Comparison of ENCODE assay signal across 23 mouse cellular contexts in genomic region chr1:34021574-34021973, GRCm38 (mm10).
DNase-seq lines count a peak whose midpoint lies in the region; ATAC-seq and TF ChIP-seq lines count a peak whose summit lies in the region.
"Had no signal": no experiment of that assay in that cellular context is flagged by ENCODE, and none has a peak within 500 bp of the region (broad histone marks: within the 10 kb centered on the region; RNA-seq: fewer than 3 reads in every experiment).

No protein-coding gene starts in this region.

- H3K27me3 ChIP-seq in forebrain, embryonic 16.5 days (replicated peaks; ENCODE audit: control insufficient read depth, insufficient read depth, low read length): no peaks in the 10 kb centered on the region
- no peaks in the 10 kb centered on the region for H3K27me3 ChIP-seq in forebrain, embryonic 14.5 days (replicated peaks; ENCODE audit: control insufficient read depth, insufficient read depth, low read length)
- H3K27me3 ChIP-seq in heart, embryonic 12.5 days (replicated peaks): no peaks in the 10 kb centered on the region
- no peaks in the 10 kb centered on the region for H3K27me3 ChIP-seq in myocyte (ENCODE audit: control insufficient read depth, insufficient read depth, insufficient read length)
- H3K27me3 ChIP-seq: embryonic facial prominence, embryonic 15.5 days; forebrain, embryonic 12.5 days; hindbrain, embryonic 13.5 days; liver, embryonic 13.5 days; neural tube, embryonic 15.5 days; stomach, embryonic 15.5 days had no signal

- DNase-seq in forebrain, embryonic 14.5 days (ENCODE audit: low spot score): no peak
- no peak for DNase-seq in layer of hippocampus, adult 2 months (ENCODE audit: low spot score in 2 of 2)
- DNase-seq in layer of hippocampus, postnatal 10 days (ENCODE audit: low spot score in 2 of 2): no peak
- no peak for DNase-seq in kidney, postnatal 36 days
- DNase-seq in kidney, adult 9 months: no peak
- DNase-seq: cerebellum, adult 18-20 months; gastrocnemius, postnatal 25 days; kidney, postnatal 4 days; left cerebral cortex, postnatal 4 days; liver, embryonic 13.5 days; lung, postnatal 36 days; retina, postnatal 1 day; thymus, postnatal 14 days had no signal

- TF ChIP-seq POLR2A in myocyte (IDR thresholded peaks at IDR 0.05; ENCODE audit: insufficient read length, low read depth): no peak

- H3K9ac ChIP-seq in forebrain, embryonic 16.5 days (replicated peaks; ENCODE audit: low read depth, low read length): no peak overlapping the region
- H3K9ac ChIP-seq in forebrain, embryonic 14.5 days (ENCODE audit: low read length): no peak overlapping the region
- peak overlapping the region; percentile 43; the same call in 1 of the 2 replicates for H3K9ac ChIP-seq in heart, embryonic 12.5 days
- H3K9ac ChIP-seq: embryonic facial prominence, embryonic 15.5 days; forebrain, embryonic 12.5 days; hindbrain, embryonic 13.5 days; liver, embryonic 13.5 days; neural tube, embryonic 15.5 days; stomach, embryonic 15.5 days had no signal

- 47% methylated on average over 2 of the region's 2 CpGs for WGBS in forebrain, embryonic 16.5 days
- 68% methylated on average over 2 of the region's 2 CpGs for WGBS in forebrain, embryonic 14.5 days
- WGBS in heart, embryonic 12.5 days: 29% methylated on average over 2 of the region's 2 CpGs

- no peak overlapping the region for H3ac ChIP-seq in myocyte (ENCODE audit: control insufficient read depth, insufficient read length)

- no peak for TF ChIP-seq CTCF in layer of hippocampus, adult 2 months (conservative IDR thresholded peaks at IDR 0.05)

- H3K4me1 ChIP-seq in forebrain, embryonic 16.5 days (replicated peaks; ENCODE audit: control insufficient read depth, insufficient read depth, low read length): peaks cover 2% of the 10 kb centered on the region; the same call in 1 of the 2 replicates
- H3K4me1 ChIP-seq in forebrain, embryonic 14.5 days (ENCODE audit: control insufficient read depth, insufficient read depth, low read length): no peaks in the 10 kb centered on the region
- H3K4me1 ChIP-seq in heart, embryonic 12.5 days (replicated peaks): peaks cover 38% of the 10 kb centered on the region
- H3K4me1 ChIP-seq: liver, embryonic 13.5 days; stomach, embryonic 15.5 days had no signal

- H3K79me2 ChIP-seq in myocyte (ENCODE audit: control insufficient read depth, insufficient read depth): peaks cover 100% of the 10 kb centered on the region

- no peak overlapping the region for H3K4me3 ChIP-seq in forebrain, embryonic 16.5 days (replicated peaks; ENCODE audit: low read length)
- no peak overlapping the region for H3K4me3 ChIP-seq in forebrain, embryonic 14.5 days (ENCODE audit: low read depth, low read length)
- no peak overlapping the region for H3K4me3 ChIP-seq in layer of hippocampus, adult 2 months
- no peak overlapping the region for H3K4me3 ChIP-seq in heart, embryonic 12.5 days
- no peak overlapping the region for H3K4me3 ChIP-seq in myocyte
- H3K4me3 ChIP-seq: embryonic facial prominence, embryonic 15.5 days; forebrain, embryonic 12.5 days; hindbrain, embryonic 13.5 days; liver, embryonic 13.5 days; neural tube, embryonic 15.5 days; stomach, embryonic 15.5 days had no signal

- ATAC-seq in forebrain, embryonic 16.5 days: peak; percentile 24; the same call in 1 of the 2 replicates
- ATAC-seq in forebrain, embryonic 14.5 days: no peak
- ATAC-seq in heart, embryonic 12.5 days (ENCODE audit: insufficient number of reproducible peaks, low FRiP score): peak; percentile 69
- ATAC-seq: intestine, postnatal 0 days had no signal

- H3K9me3 ChIP-seq in forebrain, embryonic 16.5 days (ENCODE audit: control insufficient read depth, low read length): no peaks in the 10 kb centered on the region
- no peaks in the 10 kb centered on the region for H3K9me3 ChIP-seq in forebrain, embryonic 14.5 days (replicated peaks; ENCODE audit: control insufficient read depth, low read length)
- H3K9me3 ChIP-seq in heart, embryonic 12.5 days (replicated peaks): no peaks in the 10 kb centered on the region
- H3K9me3 ChIP-seq: embryonic facial prominence, embryonic 15.5 days; forebrain, embryonic 12.5 days; hindbrain, embryonic 13.5 days; liver, embryonic 13.5 days; neural tube, embryonic 15.5 days; stomach, embryonic 15.5 days had no signal

- no peak overlapping the region for H3K27ac ChIP-seq in forebrain, embryonic 16.5 days (ENCODE audit: low read length)
- H3K27ac ChIP-seq in forebrain, embryonic 14.5 days (ENCODE audit: low read depth, low read length): no peak overlapping the region
- H3K27ac ChIP-seq in layer of hippocampus, adult 2 months: peak overlapping the region; percentile 29; the same call in 1 of the 2 replicates
- peak overlapping the region; percentile 98 for H3K27ac ChIP-seq in heart, embryonic 12.5 days (ENCODE audit: poor library complexity, severe bottlenecking)
- H3K27ac ChIP-seq: embryonic facial prominence, embryonic 15.5 days; forebrain, embryonic 12.5 days; hindbrain, embryonic 13.5 days; liver, embryonic 13.5 days; neural tube, embryonic 15.5 days; stomach, embryonic 15.5 days had no signal

- H3K36me3 ChIP-seq in forebrain, embryonic 16.5 days (ENCODE audit: control insufficient read depth, insufficient read depth): no peaks in the 10 kb centered on the region
- H3K36me3 ChIP-seq in forebrain, embryonic 14.5 days (ENCODE audit: control insufficient read depth, insufficient read depth, low read length): no peaks in the 10 kb centered on the region
- no peaks in the 10 kb centered on the region for H3K36me3 ChIP-seq in heart, embryonic 12.5 days
- no peaks in the 10 kb centered on the region for H3K36me3 ChIP-seq in myocyte (ENCODE audit: control insufficient read depth, insufficient read depth)
- H3K36me3 ChIP-seq: embryonic facial prominence, embryonic 15.5 days; forebrain, embryonic 12.5 days; hindbrain, embryonic 13.5 days; liver, embryonic 13.5 days; neural tube, embryonic 15.5 days; stomach, embryonic 15.5 days had no signal

- no peak overlapping the region for H3K4me2 ChIP-seq in forebrain, embryonic 16.5 days (ENCODE audit: low read length)
- no peak overlapping the region for H3K4me2 ChIP-seq in forebrain, embryonic 14.5 days (ENCODE audit: low read length)
- H3K4me2 ChIP-seq in heart, embryonic 12.5 days: peak overlapping the region; percentile 44
- peak overlapping the region; percentile 60 for H3K4me2 ChIP-seq in myocyte (ENCODE audit: low read depth)
- H3K4me2 ChIP-seq: embryonic facial prominence, embryonic 15.5 days; forebrain, embryonic 12.5 days; hindbrain, embryonic 13.5 days; liver, embryonic 13.5 days; midbrain, embryonic 11.5 days; neural tube, embryonic 15.5 days; stomach, embryonic 15.5 days had no signal

TF ChIP-seq in myocyte, 11 proteins besides CTCF, POLR2A, EP300 and RAD21:
- TF ChIP-seq POLR2AphosphoS2 (IDR thresholded peaks at IDR 0.05; ENCODE audit: insufficient read length, low read depth) (no peak), TCF12 (IDR thresholded peaks at IDR 0.05; ENCODE audit: insufficient read depth, poor library complexity, severe bottlenecking) (no peak), USF1 (IDR thresholded peaks at IDR 0.05; ENCODE audit: low read depth) (no peak), E2F4 (IDR thresholded peaks at IDR 0.05; ENCODE audit: insufficient read depth) (no peak), TCF3 (IDR thresholded peaks at IDR 0.05; ENCODE audit: insufficient read length, low read depth) (no peak), MYOD1 (IDR thresholded peaks at IDR 0.05; ENCODE audit: control insufficient read depth in 1 of 3, insufficient read length in 2 of 3, low read depth in 2 of 3) (no peak), MAX (IDR thresholded peaks at IDR 0.05; ENCODE audit: low read depth) (no peak), MYOG (IDR thresholded peaks at IDR 0.05; ENCODE audit: control insufficient read depth in 1 of 3, insufficient read depth in 1 of 3, insufficient read length in 2 of 3, low read depth in 2 of 3) (no peak)
TF ChIP-seq in myocyte: peak in this region for 0.

Comparison
In these comparisons a context has a peak if more than half of its experiments do, and no peak if none do; other contexts are left out.
1. H3K27ac ChIP-seq: peak in layer of hippocampus, adult 2 months (single experiment) and heart, embryonic 12.5 days (single experiment); none in forebrain, embryonic 16.5 days (single experiment) and forebrain, embryonic 14.5 days (single experiment).
2. H3K4me2 ChIP-seq: peak in heart, embryonic 12.5 days (single experiment) and myocyte (single experiment); none in forebrain, embryonic 16.5 days (single experiment) and forebrain, embryonic 14.5 days (single experiment).